Mouse (Mus musculus) telencephalon, adult 2 months (tissue): ENCODE data around the gene Uspl1.

Experiments
- DNase-seq: peaks from one replicate; pipeline ENCODE4 v3.0.0-alpha.2; 2011; ENCODE audit warnings: low read depth, low spot score

Gene Uspl1

DNA sequence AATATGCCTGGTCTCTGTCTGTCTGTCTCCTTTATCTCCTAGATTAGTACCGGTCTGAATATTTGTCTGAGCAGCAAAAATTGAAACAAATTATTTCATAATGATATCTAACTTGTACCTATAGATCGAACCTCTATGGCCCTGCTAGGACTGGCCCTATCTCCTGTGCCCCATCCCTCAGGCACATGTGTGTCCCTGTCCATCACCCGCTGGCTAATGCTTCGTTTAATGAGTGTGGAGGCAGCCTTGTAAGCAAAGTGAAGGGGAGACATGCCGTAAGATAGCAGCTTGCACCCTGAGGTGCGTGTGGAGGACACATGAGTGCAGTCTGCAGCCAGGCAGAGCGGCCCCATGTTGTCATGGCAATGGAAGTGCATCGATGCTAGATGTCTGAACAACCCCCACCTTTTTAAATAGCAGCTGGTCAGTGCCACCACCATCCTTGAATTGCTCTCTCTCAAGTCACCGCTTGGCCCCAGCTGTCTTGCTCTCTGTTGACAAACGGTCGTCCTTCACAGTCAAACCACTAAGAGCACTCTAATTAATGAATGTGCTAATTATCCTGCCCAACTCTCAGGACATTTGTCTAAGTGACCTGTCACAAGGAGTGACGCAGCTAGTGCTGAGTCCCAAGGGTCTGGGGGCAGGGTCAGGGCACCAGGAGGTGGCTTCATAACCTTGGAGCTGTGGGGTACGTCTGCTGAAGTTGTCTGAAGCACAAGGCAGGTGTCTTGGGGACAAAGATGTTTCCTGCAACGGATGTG lies 73.5 kb downstream of the Uspl1 start:
- no peak for DNase-seq

GRCm38 (mm10) chr5:149259093-149259492 lies 74.9 kb downstream of the Uspl1 start:
- DNase-seq = no peak

GRCm38 (mm10) chr5:149261449-149261848 lies 77.3 kb downstream of the Uspl1 start:
- DNase-seq = no peak

- no peak for DNase-seq
Observed at GRCm38 (mm10) chr5:149261866-149262265, 77.7 kb downstream of the Uspl1 start.

- no peak for DNase-seq
Observed at GRCm38 (mm10) chr5:149264405-149264804, 80.3 kb downstream of the Uspl1 start, which contains the start of gene Alox5ap. Alox5ap (plus strand) TSS chr5:149264767.

- DNase-seq = no peak
Observed at GRCm38 (mm10) chr5:149264878-149265279, 80.7 kb downstream of the Uspl1 start.
